Mouse (Mus musculus): ENCODE data around the gene Ctsf. TPM values are rescaled to one million over a fixed set of nuclear protein-coding genes. Genes with fewer than 3 reads are reported as not detected.

Ctsf gene
- polyA plus RNA-seq, 1 experiment from 2014 or later: 18.5 TPM

GRCm38 (mm10) chr19:4833977-4834376 is 21.0 kb upstream of the Ctsf start:
- Histone ChIP-seq H3K9me3 (replicated peaks) (no peaks in the 10 kb centered on the region), H3K36me3 (peaks cover 36% of the 10 kb centered on the region), H3K4me1 (peaks cover 13% of the 10 kb centered on the region), H3K4me3 (no peak overlapping the region), H3K27me3 (ENCODE audit: low read depth, poor library complexity, severe bottlenecking) (no peaks in the 10 kb centered on the region), H3K27ac (no peak overlapping the region)
- no peak for DNase-seq (ENCODE audit: low spot score)
- 84% methylated on average over 8 of the region's 8 CpGs for WGBS

GRCm38 (mm10) chr19:4836096-4836495 is 18.8 kb upstream of the Ctsf start:
- Histone ChIP-seq H3K27me3 (ENCODE audit: low read depth, poor library complexity, severe bottlenecking) (peaks cover 18% of the 10 kb centered on the region), H3K36me3 (peaks cover 28% of the 10 kb centered on the region), H3K4me3 (no peak overlapping the region), H3K27ac (no peak overlapping the region), H3K9me3 (replicated peaks) (no peaks in the 10 kb centered on the region), H3K4me1 (peaks cover 17% of the 10 kb centered on the region)
- no peak for DNase-seq (ENCODE audit: low spot score)
- 78% methylated on average over 2 of the region's 2 CpGs for WGBS

GRCm38 (mm10) chr19:4837049-4837448 is 17.9 kb upstream of the Ctsf start:
- 93% methylated on average over 6 of the region's 6 CpGs for WGBS
- H3K36me3 ChIP-seq: peaks cover 22% of the 10 kb centered on the region

GRCm38 (mm10) chr19:4838526-4839140 is 16.3 kb upstream of the Ctsf start:
- no peak for DNase-seq (ENCODE audit: low spot score)
- Histone ChIP-seq H3K4me3 (peak overlapping the region; percentile 72), H3K36me3 (peaks cover 8% of the 10 kb centered on the region), H3K27ac (peak overlapping the region; percentile 86), H3K4me1 (peaks cover 17% of the 10 kb centered on the region), H3K9me3 (replicated peaks) (no peaks in the 10 kb centered on the region), H3K27me3 (ENCODE audit: low read depth, poor library complexity, severe bottlenecking) (peaks cover 34% of the 10 kb centered on the region)
- 40% methylated on average over 10 of the region's 10 CpGs for WGBS

More at GRCm38 (mm10) chr19:4837049-4837448, 17.9 kb upstream of the Ctsf start:
- DNase-seq (ENCODE audit: low spot score): no peak
- H3K27ac ChIP-seq: no peak overlapping the region
- H3K9me3 ChIP-seq (replicated peaks): no peaks in the 10 kb centered on the region
- H3K4me1 ChIP-seq: peaks cover 17% of the 10 kb centered on the region
- H3K4me3 ChIP-seq: no peak overlapping the region
- H3K27me3 ChIP-seq (ENCODE audit: low read depth, poor library complexity, severe bottlenecking): peaks cover 28% of the 10 kb centered on the region

- DNase-seq (ENCODE audit: low spot score): peak; percentile 97
- Histone ChIP-seq H3K27ac (peak within 1 kb of the TSS; percentile 86), H3K4me1 (peaks cover 17% of the 10 kb centered on the region), H3K4me3 (peak within 1 kb of the TSS; percentile 72), H3K36me3 (peaks cover 5% of the 10 kb centered on the region), H3K9me3 (replicated peaks) (no peaks in the 10 kb centered on the region), H3K27me3 (ENCODE audit: low read depth, poor library complexity, severe bottlenecking) (peaks cover 34% of the 10 kb centered on the region)
- WGBS: under 1% methylated on average over 25 of the region's 25 CpGs
These were observed 15.8 kb upstream of the Ctsf start, which contains the start of the genes Ccs and Ccdc87 for GRCm38 (mm10) chr19:4839149-4839548. Gene Ccs (minus strand): TSS chr19:4839332. Gene Ccdc87 (plus strand): TSS chr19:4839366.

- Histone ChIP-seq H3K27me3 (ENCODE audit: low read depth, poor library complexity, severe bottlenecking) (peaks cover 34% of the 10 kb centered on the region), H3K27ac (no peak overlapping the region), H3K36me3 (no peaks in the 10 kb centered on the region; the same call in 1 of the 2 replicates), H3K4me1 (peaks cover 17% of the 10 kb centered on the region), H3K4me3 (no peak overlapping the region), H3K9me3 (replicated peaks) (no peaks in the 10 kb centered on the region)
- no peak for DNase-seq (ENCODE audit: low spot score)
- 86% methylated on average over 9 of the region's 9 CpGs for WGBS
These were observed 14.1 kb upstream of the Ctsf start for GRCm38 (mm10) chr19:4840848-4841247.

- peaks cover 34% of the 10 kb centered on the region for H3K27me3 ChIP-seq (ENCODE audit: low read depth, poor library complexity, severe bottlenecking)
- 72% methylated on average over 2 of the region's 2 CpGs for WGBS
- no peak overlapping the region for H3K4me3 ChIP-seq
- H3K4me1 ChIP-seq: peaks cover 17% of the 10 kb centered on the region
- no peaks in the 10 kb centered on the region for H3K9me3 ChIP-seq (replicated peaks)
- H3K27ac ChIP-seq: no peak overlapping the region
- no peaks in the 10 kb centered on the region for H3K36me3 ChIP-seq
- DNase-seq (ENCODE audit: low spot score): no peak
These were observed 12.3 kb upstream of the Ctsf start for GRCm38 (mm10) chr19:4842611-4843010.

GRCm38 (mm10) chr19:4845846-4846245 is 9.1 kb upstream of the Ctsf start:
- Histone ChIP-seq H3K27me3 (ENCODE audit: low read depth, poor library complexity, severe bottlenecking) (peaks cover 18% of the 10 kb centered on the region), H3K4me1 (no peaks in the 10 kb centered on the region), H3K4me3 (no peak overlapping the region), H3K27ac (no peak overlapping the region), H3K36me3 (no peaks in the 10 kb centered on the region), H3K9me3 (replicated peaks) (no peaks in the 10 kb centered on the region)
- 70% methylated on average over 2 of the region's 2 CpGs for WGBS
- no peak for DNase-seq (ENCODE audit: low spot score)

- H3K27ac ChIP-seq: no peak overlapping the region
- H3K9me3 ChIP-seq (replicated peaks): no peaks in the 10 kb centered on the region
- H3K27me3 ChIP-seq (ENCODE audit: low read depth, poor library complexity, severe bottlenecking): 0 out of 2 replicates have a peak, but pooled peaks cover 1% of the 10 kb centered on the region
- 42% methylated on average over 7 of the region's 7 CpGs for WGBS
- no peak for DNase-seq (ENCODE audit: low spot score)
- H3K4me1 ChIP-seq: no peaks in the 10 kb centered on the region
- H3K36me3 ChIP-seq: no peaks in the 10 kb centered on the region
- H3K4me3 ChIP-seq: no peak overlapping the region
These were observed 7.4 kb upstream of the Ctsf start for GRCm38 (mm10) chr19:4847490-4847889.

- Histone ChIP-seq H3K4me1 (peaks cover 5% of the 10 kb centered on the region), H3K9me3 (replicated peaks) (no peaks in the 10 kb centered on the region), H3K27me3 (ENCODE audit: low read depth, poor library complexity, severe bottlenecking) (no peaks in the 10 kb centered on the region), H3K4me3 (no peak overlapping the region), H3K36me3 (no peaks in the 10 kb centered on the region), H3K27ac (no peak overlapping the region)
- DNase-seq (ENCODE audit: low spot score): no peak
- 50% methylated on average over 4 of the region's 4 CpGs for WGBS
These were observed 5.1 kb upstream of the Ctsf start for GRCm38 (mm10) chr19:4849800-4850199.

- H3K9me3 ChIP-seq (replicated peaks): no peaks in the 10 kb centered on the region
- peaks cover 10% of the 10 kb centered on the region for H3K4me1 ChIP-seq
- H3K27me3 ChIP-seq (ENCODE audit: low read depth, poor library complexity, severe bottlenecking): no peaks in the 10 kb centered on the region
- WGBS: 57% methylated on average over 5 of the region's 5 CpGs
- no peak for DNase-seq (ENCODE audit: low spot score)
- H3K27ac ChIP-seq: no peak overlapping the region
- H3K36me3 ChIP-seq: no peaks in the 10 kb centered on the region
- no peak overlapping the region for H3K4me3 ChIP-seq
These were observed 4.6 kb upstream of the Ctsf start for GRCm38 (mm10) chr19:4850281-4850680.

GRCm38 (mm10) chr19:4855470-4855820 is 515 bp downstream of the Ctsf start:
- peak overlapping the region; percentile 66 for H3K27ac ChIP-seq
- H3K9me3 ChIP-seq (replicated peaks): no peaks in the 10 kb centered on the region
- no peak for DNase-seq (ENCODE audit: low spot score)
- H3K4me1 ChIP-seq: peaks cover 17% of the 10 kb centered on the region
- H3K27me3 ChIP-seq (ENCODE audit: low read depth, poor library complexity, severe bottlenecking): peaks cover 13% of the 10 kb centered on the region; the same call in 1 of the 2 replicates
- H3K36me3 ChIP-seq: no peaks in the 10 kb centered on the region
- H3K4me3 ChIP-seq: peak overlapping the region; percentile 65
- WGBS: 3% methylated on average over 14 of the region's 14 CpGs

GRCm38 (mm10) chr19:4855951-4856350 is 1.0 kb downstream of the Ctsf start:
- peak overlapping the region; percentile 65 for H3K4me3 ChIP-seq
- WGBS: 79% methylated on average over 4 of the region's 4 CpGs
- no peak for DNase-seq (ENCODE audit: low spot score)
- H3K36me3 ChIP-seq: no peaks in the 10 kb centered on the region
- no peak overlapping the region for H3K27ac ChIP-seq
- H3K27me3 ChIP-seq (ENCODE audit: low read depth, poor library complexity, severe bottlenecking): peaks cover 13% of the 10 kb centered on the region; the same call in 1 of the 2 replicates
- no peaks in the 10 kb centered on the region for H3K9me3 ChIP-seq (replicated peaks)
- peaks cover 17% of the 10 kb centered on the region for H3K4me1 ChIP-seq

Measured in limb, embryonic 10.5 days (tissue).